Mouse (Mus musculus) kidney, embryonic 15.5 days (tissue): ENCODE measurements at regions not wholly inside any gene's neighbourhood (a gene's known extent, or its start where the extent isn't known, plus 50 kb on each side); places are given as distances from the start of the nearest gene placed in this dataset.

Experiments
- ATAC-seq: fragments of 200-750 bp; cut with Nextera tagmentation; replicated peaks from 2 replicates; pipeline ENCODE4 v1.8.0; 2017; ENCODE audit warnings: moderate TSS enrichment; ENCODE audit not compliant: low FRiP score
- H3K27ac ChIP-seq: fragments of 300-500 bp; sonication (generic); 2 replicates; pipeline ENCODE4 v1.5.1; 2015; ENCODE audit warnings: mild to moderate bottlenecking, inconsistent platforms
- H3K27me3 ChIP-seq: fragments of 300-500 bp; sonication (generic); 2 replicates; pipeline ENCODE4 v1.6.1; 2015; ENCODE audit warnings: inconsistent platforms
- H3K36me3 ChIP-seq: fragments of 300-500 bp; sonication (generic); 2 replicates; pipeline ENCODE4 v1.6.1; 2015; ENCODE audit warnings: inconsistent platforms
- H3K4me1 ChIP-seq: fragments of 300-500 bp; sonication (generic); 2 replicates; pipeline ENCODE4 v1.6.1; 2015; ENCODE audit warnings: inconsistent platforms
- H3K4me2 ChIP-seq: fragments of 300-500 bp; sonication (generic); 2 replicates; pipeline ENCODE4 v1.6.1; 2015; ENCODE audit warnings: moderate library complexity, mild to moderate bottlenecking, inconsistent platforms
- H3K4me3 ChIP-seq: fragments of 300-500 bp; sonication (generic); replicated peaks from 2 replicates; pipeline ENCODE4 v1.5.1; 2015; ENCODE audit warnings: mild to moderate bottlenecking, inconsistent platforms
- H3K9ac ChIP-seq: fragments of 300-500 bp; sonication (generic); 2 replicates; pipeline ENCODE4 v1.6.1; 2015; ENCODE audit warnings: mild to moderate bottlenecking, inconsistent platforms
- H3K9me3 ChIP-seq: fragments of 300-500 bp; sonication (generic); replicated peaks from 2 replicates; pipeline ENCODE4 v1.6.1; 2016; ENCODE audit warnings: inconsistent platforms
- WGBS: fragments of 180-500 bp; shearing (Covaris S2); methylation state at CpG from one replicate; pipeline ENCODE4 v1.1.7; 2015; ENCODE audit warnings: mixed read lengths; 5-methylcytosine and 5-hydroxymethylcytosine counted together

DNA sequence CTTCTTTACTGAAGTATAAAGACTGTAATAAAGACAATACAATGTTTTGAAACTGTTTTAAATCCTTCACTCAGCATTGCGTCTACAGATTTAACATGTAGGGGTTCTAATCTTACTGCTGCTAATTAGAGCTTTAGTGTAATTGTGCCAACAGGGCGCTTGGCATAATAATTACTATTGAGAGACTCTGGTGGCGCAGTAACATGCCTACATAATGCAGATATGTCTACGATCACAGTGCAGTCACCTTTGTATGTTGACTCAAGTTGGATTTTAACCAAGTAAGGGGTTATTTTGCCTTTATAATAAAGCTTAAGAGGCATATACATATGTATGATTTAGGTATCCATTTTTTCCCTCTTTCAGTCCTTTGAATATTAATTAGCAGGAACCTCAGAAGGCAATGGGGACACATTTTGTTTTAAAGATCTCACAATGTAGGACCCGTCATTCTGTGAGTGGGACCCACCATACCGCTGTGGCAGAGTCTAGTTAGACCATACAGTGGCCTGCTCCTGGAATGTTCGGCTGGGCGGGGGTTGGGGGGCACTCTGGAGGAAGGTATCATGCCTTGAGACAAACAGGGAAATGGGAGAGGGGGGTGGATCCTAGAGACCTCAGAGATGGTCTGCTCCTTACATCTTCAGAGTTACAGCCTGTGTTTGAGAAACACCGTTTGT lies 521.3 kb upstream of the Sall1 start:
- Histone ChIP-seq H3K4me3 (no peak overlapping the region), H3K36me3 (no peaks in the 10 kb centered on the region), H3K9ac (no peak overlapping the region), H3K9me3 (no peaks in the 10 kb centered on the region), H3K4me2 (no peak overlapping the region), H3K27ac (no peak overlapping the region), H3K27me3 (no peaks in the 10 kb centered on the region), H3K4me1 (peaks cover 39% of the 10 kb centered on the region)
- WGBS = 84% methylated on average over 9 of the region's 9 CpGs
- no peak for ATAC-seq

DNA sequence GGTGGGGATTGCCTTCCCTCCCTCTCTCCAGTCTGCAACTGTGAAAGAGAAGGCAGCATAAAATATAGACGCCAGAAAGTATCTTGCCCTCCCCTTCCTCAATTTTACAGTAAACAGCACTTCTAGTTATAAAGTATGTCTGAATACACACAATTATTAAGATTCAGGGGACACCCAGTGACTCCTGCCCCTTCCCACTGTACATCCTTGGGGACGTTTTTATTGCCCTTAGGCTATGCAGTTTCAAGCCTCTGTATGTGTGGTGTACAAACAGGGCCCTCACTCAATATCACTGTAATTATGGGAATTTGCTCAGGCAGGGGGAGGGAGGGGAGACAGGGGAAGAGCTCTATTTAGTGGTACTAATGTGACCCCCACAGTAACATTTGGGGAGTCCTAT lies 519.6 kb upstream of the Sall1 start:
- Histone ChIP-seq H3K9ac (no peak overlapping the region), H3K27me3 (no peaks in the 10 kb centered on the region), H3K4me1 (peaks cover 26% of the 10 kb centered on the region), H3K36me3 (no peaks in the 10 kb centered on the region), H3K9me3 (no peaks in the 10 kb centered on the region), H3K27ac (no peak overlapping the region; the same call in 1 of the 2 replicates), H3K4me2 (no peak overlapping the region), H3K4me3 (no peak overlapping the region)
- WGBS = 9% methylated on average over 2 of the region's 2 CpGs
- peak; percentile 88 for ATAC-seq

DNA sequence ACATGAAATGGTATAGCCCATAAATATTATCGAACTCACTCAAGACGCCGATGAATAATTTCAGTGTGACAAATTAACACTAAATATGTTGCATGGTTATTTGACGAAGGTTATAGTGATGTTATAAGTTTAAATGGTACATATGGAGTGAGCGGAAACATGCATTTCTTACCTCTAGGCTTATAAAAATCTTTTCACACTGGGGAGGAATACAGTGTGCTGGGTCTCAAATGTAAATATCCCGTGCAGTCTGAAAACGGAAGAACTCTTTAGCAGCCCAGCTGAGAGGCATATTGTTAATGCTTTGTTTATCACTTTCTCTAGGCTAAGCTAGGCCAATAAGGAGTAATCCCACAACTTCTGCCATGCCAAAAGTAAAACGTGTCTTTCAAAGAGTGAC lies 518.6 kb upstream of the Sall1 start:
- H3K27me3 ChIP-seq = no peaks in the 10 kb centered on the region
- no peaks in the 10 kb centered on the region for H3K9me3 ChIP-seq
- ATAC-seq = peak; percentile 31; the same call in 1 of the 2 replicates
- H3K27ac ChIP-seq = peak overlapping the region; percentile 61
- H3K4me1 ChIP-seq = peaks cover 26% of the 10 kb centered on the region
- no peak overlapping the region for H3K4me3 ChIP-seq
- H3K4me2 ChIP-seq = no peak overlapping the region
- WGBS = 44% methylated on average over 8 of the region's 8 CpGs
- H3K9ac ChIP-seq = no peak overlapping the region
- H3K36me3 ChIP-seq = no peaks in the 10 kb centered on the region

DNA sequence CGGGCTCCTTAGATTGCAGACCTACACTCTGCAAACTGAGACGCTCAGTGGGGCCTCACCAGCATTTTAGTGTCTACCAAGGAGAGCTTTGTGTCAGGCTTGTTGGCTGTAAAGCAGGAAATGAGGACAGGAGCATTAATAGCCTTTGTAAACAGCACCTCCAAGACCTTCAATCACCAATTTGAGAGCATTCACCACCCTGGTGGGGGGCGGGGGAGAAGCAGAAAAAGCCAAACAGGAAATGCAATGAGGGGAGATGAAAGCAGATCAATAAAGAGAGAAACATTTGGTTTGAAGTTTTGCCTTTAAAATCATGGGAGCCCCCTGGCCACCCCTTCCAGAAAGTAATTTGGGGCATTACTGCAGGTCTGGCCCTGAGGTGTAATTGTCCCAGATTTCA lies 497.3 kb upstream of the Sall1 start:
- H3K4me1 ChIP-seq = peaks cover 8% of the 10 kb centered on the region
- 28% methylated on average over 3 of the region's 3 CpGs for WGBS
- peaks cover 3% of the 10 kb centered on the region; the same call in 1 of the 2 replicates for H3K27me3 ChIP-seq
- H3K36me3 ChIP-seq = no peaks in the 10 kb centered on the region
- no peak overlapping the region for H3K27ac ChIP-seq
- H3K4me2 ChIP-seq = no peak overlapping the region
- no peak for ATAC-seq
- H3K4me3 ChIP-seq = no peak overlapping the region
- H3K9me3 ChIP-seq = no peaks in the 10 kb centered on the region
- H3K9ac ChIP-seq = no peak overlapping the region

DNA sequence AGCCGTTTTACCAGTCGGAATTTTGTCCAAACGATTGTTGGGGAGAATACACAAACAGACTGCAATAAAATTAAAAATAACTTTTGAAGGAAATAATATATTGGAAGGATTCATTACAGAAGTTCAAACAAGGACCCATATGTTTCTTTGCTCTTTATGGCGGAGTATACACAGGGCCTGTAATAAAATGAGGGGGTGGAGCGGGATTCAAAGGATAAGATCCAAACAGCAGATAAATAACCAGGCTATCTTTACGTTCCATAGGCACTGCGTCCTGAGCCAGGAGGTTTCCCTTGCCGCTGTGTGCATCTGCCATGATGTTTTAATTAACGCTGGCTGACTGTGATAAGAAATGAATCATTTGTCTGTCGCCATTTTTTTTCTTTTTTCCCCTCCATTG lies 490.6 kb upstream of the Sall1 start:
- WGBS = 24% methylated on average over 10 of the region's 10 CpGs

DNA sequence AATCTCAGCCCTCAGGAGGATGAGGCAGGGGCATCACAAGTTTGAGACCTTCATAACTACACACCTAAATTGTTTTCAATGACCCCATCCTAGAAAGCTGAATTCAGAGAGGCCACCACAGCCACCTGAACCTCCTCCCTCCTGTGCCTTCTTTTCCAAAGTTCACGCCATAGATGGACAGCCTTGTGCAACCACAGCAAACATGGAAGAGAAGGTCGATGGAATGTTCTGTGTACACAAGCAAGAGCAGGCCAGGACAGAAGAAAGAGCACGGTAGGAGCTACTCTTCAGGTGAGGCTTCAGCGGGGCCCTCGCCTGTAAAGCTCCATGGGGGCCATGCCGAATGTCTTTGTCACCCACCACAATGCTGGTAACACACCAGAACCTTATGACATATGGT lies 481.1 kb upstream of the Sall1 start:
- H3K4me3 ChIP-seq = no peak overlapping the region
- ATAC-seq = no peak
- 85% methylated on average over 6 of the region's 6 CpGs for WGBS

More for the DNA sequence above, 490.6 kb upstream of the Sall1 start:
- Histone ChIP-seq H3K9me3 (no peaks in the 10 kb centered on the region), H3K4me1 (peaks cover 9% of the 10 kb centered on the region), H3K4me3 (no peak overlapping the region), H3K27me3 (no peaks in the 10 kb centered on the region), H3K27ac (no peak overlapping the region), H3K4me2 (peak overlapping the region; percentile 19), H3K36me3 (no peaks in the 10 kb centered on the region), H3K9ac (no peak overlapping the region)
- no peak for ATAC-seq

DNA sequence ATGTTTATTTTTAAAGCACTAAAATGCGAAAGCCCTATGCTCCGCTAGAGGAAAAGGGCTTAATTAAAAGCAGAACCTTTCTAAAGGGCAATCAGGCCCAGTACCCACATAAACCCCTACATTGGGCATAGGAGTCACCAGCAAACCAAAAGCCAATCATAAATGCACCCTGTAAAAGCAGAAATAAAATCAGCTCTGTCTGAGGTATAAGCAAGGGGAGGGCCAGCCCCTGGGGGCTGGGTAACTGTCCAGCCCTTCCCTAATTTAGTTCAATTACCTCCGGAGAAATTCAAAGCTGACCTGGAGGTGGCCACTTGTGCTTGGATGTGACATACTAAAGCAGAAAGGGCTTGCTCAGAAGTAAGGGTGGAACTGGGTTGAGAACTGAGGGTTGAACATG lies 479.4 kb upstream of the Sall1 start:
- H3K4me2 ChIP-seq = no peak overlapping the region
- H3K9ac ChIP-seq = no peak overlapping the region
- ATAC-seq = no peak
- 81% methylated on average over 3 of the region's 3 CpGs for WGBS
- no peak overlapping the region for H3K4me3 ChIP-seq
- no peaks in the 10 kb centered on the region for H3K36me3 ChIP-seq
- H3K27me3 ChIP-seq = no peaks in the 10 kb centered on the region
- no peaks in the 10 kb centered on the region for H3K9me3 ChIP-seq
- no peak overlapping the region for H3K27ac ChIP-seq
- H3K4me1 ChIP-seq = peaks cover 4% of the 10 kb centered on the region; the same call in 1 of the 2 replicates

More for the DNA sequence above, 481.1 kb upstream of the Sall1 start:
- no peak overlapping the region for H3K4me2 ChIP-seq
- H3K9me3 ChIP-seq = no peaks in the 10 kb centered on the region
- H3K4me1 ChIP-seq = no peaks in the 10 kb centered on the region
- no peaks in the 10 kb centered on the region for H3K36me3 ChIP-seq
- H3K27ac ChIP-seq = no peak overlapping the region
- H3K9ac ChIP-seq = no peak overlapping the region
- no peaks in the 10 kb centered on the region for H3K27me3 ChIP-seq

DNA sequence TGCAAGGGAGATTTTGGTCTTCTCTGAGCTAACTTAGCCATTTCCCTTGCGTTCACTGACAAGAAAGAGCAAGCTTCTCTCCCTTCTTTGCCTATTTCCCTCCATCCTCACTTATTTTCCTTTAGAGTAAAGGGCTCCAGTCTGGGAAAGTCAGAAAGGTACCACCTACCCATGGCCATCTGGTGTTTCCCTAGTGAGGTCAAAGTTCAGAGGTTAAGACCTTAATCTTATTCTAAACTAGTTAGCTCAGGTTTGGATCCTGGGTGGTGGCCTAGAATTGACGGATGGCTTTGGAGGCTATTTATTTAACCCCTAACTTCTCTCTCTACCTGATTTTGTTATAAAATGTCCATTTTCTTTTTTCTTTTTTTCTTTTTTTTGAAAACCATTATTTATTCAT lies 472.6 kb upstream of the Sall1 start:
- H3K27ac ChIP-seq = no peak overlapping the region
- H3K27me3 ChIP-seq = no peaks in the 10 kb centered on the region
- H3K4me2 ChIP-seq = no peak overlapping the region
- no peaks in the 10 kb centered on the region for H3K36me3 ChIP-seq
- H3K9me3 ChIP-seq = no peaks in the 10 kb centered on the region
- no peak overlapping the region for H3K4me3 ChIP-seq
- WGBS = 46% methylated on average over 2 of the region's 2 CpGs
- ATAC-seq = no peak
- peaks cover 18% of the 10 kb centered on the region; the same call in 1 of the 2 replicates for H3K4me1 ChIP-seq
- H3K9ac ChIP-seq = no peak overlapping the region

DNA sequence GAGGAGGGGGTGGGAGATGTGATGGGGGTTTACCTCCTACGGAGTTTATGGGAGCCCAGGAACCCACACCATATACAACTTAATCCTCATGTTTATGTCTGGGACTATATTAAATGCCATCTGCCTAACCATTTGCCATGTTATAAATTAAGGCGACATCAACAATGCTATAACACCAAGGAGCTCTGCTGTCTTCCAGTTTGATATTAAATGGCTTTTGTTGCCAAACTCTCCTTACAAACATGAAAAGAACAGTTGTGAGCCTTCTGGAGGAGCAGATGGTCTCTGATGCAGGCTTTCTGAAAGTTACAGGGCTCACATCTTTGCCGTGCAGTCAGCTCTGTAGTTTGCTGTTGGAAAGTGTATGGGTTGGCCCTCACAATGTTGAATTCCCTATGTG lies 470.3 kb upstream of the Sall1 start:
- Histone ChIP-seq H3K36me3 (no peaks in the 10 kb centered on the region), H3K27ac (no peak overlapping the region), H3K27me3 (no peaks in the 10 kb centered on the region), H3K4me1 (peaks cover 17% of the 10 kb centered on the region; the same call in 1 of the 2 replicates), H3K9me3 (no peaks in the 10 kb centered on the region), H3K4me2 (no peak overlapping the region), H3K9ac (no peak overlapping the region), H3K4me3 (no peak overlapping the region)
- 77% methylated on average over 3 of the region's 3 CpGs for WGBS
- ATAC-seq = no peak

DNA sequence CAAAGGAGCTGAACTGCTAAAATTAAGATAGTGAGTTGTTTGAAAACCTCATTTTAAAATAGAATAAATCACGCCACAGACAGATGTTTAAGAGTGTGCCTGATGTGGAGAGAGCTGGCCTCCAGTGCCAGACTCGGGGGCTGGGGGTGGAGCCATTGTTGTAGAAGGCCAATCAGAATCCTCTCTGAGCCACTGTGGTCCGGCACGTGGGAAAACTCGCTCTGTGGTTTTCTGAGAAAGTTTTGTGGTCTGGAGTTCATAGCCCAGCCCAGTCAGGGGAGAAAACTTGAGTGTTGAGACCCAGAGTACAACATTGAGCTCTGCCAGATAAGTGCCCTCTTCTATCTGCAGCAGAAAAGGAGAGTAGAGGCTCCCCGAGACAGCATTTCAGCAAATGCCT lies 463.7 kb upstream of the Sall1 start:
- H3K4me1 ChIP-seq = no peaks in the 10 kb centered on the region
- H3K4me3 ChIP-seq = no peak overlapping the region
- no peaks in the 10 kb centered on the region for H3K9me3 ChIP-seq
- H3K36me3 ChIP-seq = no peaks in the 10 kb centered on the region
- no peak for ATAC-seq
- H3K27me3 ChIP-seq = no peaks in the 10 kb centered on the region
- H3K4me2 ChIP-seq = no peak overlapping the region
- 70% methylated on average over 6 of the region's 6 CpGs for WGBS
- H3K9ac ChIP-seq = no peak overlapping the region
- no peak overlapping the region for H3K27ac ChIP-seq

DNA sequence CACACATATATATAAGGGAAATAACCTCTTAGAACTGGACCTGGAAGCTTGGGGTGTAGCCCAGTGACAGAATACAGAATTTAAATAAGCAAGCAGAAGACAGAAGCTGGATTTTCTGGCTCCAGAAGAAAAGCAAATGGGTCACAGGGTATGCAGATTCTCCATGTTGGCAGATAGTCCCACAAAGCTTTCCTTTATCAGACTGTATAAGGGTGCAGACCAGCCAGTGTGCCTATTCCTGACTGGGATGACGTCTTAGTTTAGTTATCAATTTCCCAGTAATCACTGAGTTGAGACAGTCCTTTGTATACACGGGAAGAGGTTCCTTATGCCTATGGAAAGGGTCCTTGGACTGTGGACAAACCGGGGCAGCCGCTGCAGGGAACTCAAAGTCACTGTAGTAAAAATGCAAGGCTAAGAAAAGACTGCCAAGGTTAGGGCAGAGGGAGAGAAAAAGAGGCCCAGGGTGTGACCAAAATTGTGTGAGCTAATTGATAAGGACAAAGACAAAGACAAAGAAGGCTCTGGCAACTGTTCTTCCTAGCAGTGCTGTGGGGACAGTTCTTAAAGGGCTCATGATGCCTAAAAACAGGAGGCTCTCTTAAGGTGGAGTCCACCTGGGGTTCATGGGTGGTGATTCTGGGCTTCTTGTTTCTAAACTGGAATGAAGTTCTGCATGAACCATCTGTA lies 459.7 kb upstream of the Sall1 start:
- ATAC-seq = no peak
- Histone ChIP-seq H3K36me3 (no peaks in the 10 kb centered on the region), H3K27me3 (no peaks in the 10 kb centered on the region), H3K4me1 (no peaks in the 10 kb centered on the region), H3K27ac (no peak overlapping the region), H3K9me3 (no peaks in the 10 kb centered on the region), H3K4me2 (no peak overlapping the region), H3K9ac (no peak overlapping the region), H3K4me3 (no peak overlapping the region)
- WGBS = 80% methylated on average over 4 of the region's 4 CpGs

DNA sequence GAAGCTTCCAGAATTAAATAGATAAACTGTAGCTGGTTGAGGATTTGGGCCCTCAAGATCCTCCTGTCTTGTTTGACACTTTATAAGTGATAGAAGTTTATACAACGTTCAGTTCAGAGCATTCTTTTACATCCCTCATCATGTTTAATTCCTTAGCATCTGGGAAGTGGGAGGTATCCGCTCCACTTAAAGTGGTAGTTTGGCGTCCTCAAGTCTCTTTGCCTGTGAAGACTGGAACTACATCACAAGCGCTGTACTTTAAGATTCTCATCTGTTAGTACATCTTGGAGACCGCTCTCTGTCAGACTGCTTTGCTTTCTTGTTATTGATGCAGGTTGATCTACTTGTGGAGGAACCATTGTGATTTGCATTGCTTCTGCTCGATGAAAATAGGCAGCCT lies 459.1 kb upstream of the Sall1 start:
- Histone ChIP-seq H3K36me3 (no peaks in the 10 kb centered on the region), H3K27ac (no peak overlapping the region), H3K9ac (no peak overlapping the region), H3K4me2 (no peak overlapping the region), H3K4me3 (no peak overlapping the region), H3K9me3 (no peaks in the 10 kb centered on the region), H3K4me1 (no peaks in the 10 kb centered on the region), H3K27me3 (no peaks in the 10 kb centered on the region)
- WGBS = 91% methylated on average over 6 of the region's 6 CpGs
- no peak for ATAC-seq
